ENCODE assay signal across 24 mouse cellular contexts in the genomic region with DNA sequence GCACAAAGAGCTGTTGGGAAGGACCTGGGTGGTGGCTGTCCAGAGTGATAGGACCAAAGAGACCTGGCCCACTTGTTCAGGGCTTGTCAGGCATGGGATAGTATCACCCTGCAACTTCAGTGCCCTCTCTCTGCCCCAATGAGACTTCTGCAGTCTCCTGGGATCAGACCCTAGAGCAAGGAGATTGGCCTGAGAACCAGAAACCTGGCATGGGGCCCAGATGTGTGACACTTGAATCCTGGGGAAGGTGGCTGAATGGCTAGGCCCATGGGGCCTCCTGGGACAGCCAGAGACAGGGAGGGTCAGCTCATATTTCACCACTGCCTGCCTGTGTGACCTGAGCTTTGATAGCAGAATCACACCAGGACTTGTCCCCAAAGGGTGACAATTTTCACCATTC. TPM values are rescaled to one million over a fixed set of nuclear protein-coding genes. Genes with fewer than 3 reads are reported as not detected.
"Had no signal": no experiment of that assay in that cellular context is flagged by ENCODE, and none has a peak within 500 bp of the region (broad histone marks: within the 10 kb centered on the region; RNA-seq: fewer than 3 reads in every experiment).

No protein-coding gene starts in this region.

- H3K4me2 ChIP-seq: liver, embryonic 13.5 days; lung, embryonic 15.5 days; midbrain, embryonic 12.5 days; midbrain, embryonic 15.5 days; neural tube, embryonic 12.5 days; neural tube, embryonic 15.5 days; stomach, embryonic 15.5 days had no signal

- H3K27ac ChIP-seq: kidney, postnatal 0 days; layer of hippocampus, adult 2 months; left cerebral cortex, adult 2 months; liver, embryonic 13.5 days; lung, embryonic 15.5 days; macrophage; midbrain, embryonic 12.5 days; midbrain, embryonic 15.5 days; neural tube, embryonic 12.5 days; neural tube, embryonic 15.5 days; stomach, embryonic 15.5 days had no signal

- ATAC-seq: midbrain, embryonic 15.5 days had no signal

- H3K4me1 ChIP-seq: liver, embryonic 13.5 days; lung, embryonic 15.5 days; midbrain, embryonic 12.5 days; neural tube, embryonic 12.5 days; stomach, embryonic 15.5 days had no signal

- H3K9me3 ChIP-seq: liver, embryonic 13.5 days; lung, embryonic 15.5 days; midbrain, embryonic 12.5 days; midbrain, embryonic 15.5 days; neural tube, embryonic 12.5 days; neural tube, embryonic 15.5 days; stomach, embryonic 15.5 days had no signal

- DNase-seq: kidney, postnatal 25 days; layer of hippocampus, adult 9-11 months; layer of hippocampus, postnatal 36 days; liver, embryonic 13.5 days; lung, postnatal 10 days; right cerebral cortex, adult 18-20 months; right cerebral cortex, postnatal 14 days; right cerebral cortex, postnatal 4 days; spleen, adult 18-20 months; thymus, postnatal 25 days had no signal

- H3K9ac ChIP-seq: liver, embryonic 13.5 days; lung, embryonic 15.5 days; midbrain, embryonic 12.5 days; midbrain, embryonic 15.5 days; neural tube, embryonic 12.5 days; neural tube, embryonic 15.5 days; stomach, embryonic 15.5 days had no signal

- H3K27me3 ChIP-seq: liver, embryonic 13.5 days; lung, embryonic 15.5 days; midbrain, embryonic 12.5 days; midbrain, embryonic 15.5 days; neural tube, embryonic 12.5 days; neural tube, embryonic 15.5 days; stomach, embryonic 15.5 days had no signal

- H3K4me3 ChIP-seq: layer of hippocampus, adult 2 months; left cerebral cortex, adult 2 months; liver, embryonic 13.5 days; lung, embryonic 15.5 days; midbrain, embryonic 12.5 days; midbrain, embryonic 15.5 days; neural tube, embryonic 12.5 days; neural tube, embryonic 15.5 days; stomach, embryonic 15.5 days had no signal

- H3K36me3 ChIP-seq: liver, embryonic 13.5 days; lung, embryonic 15.5 days; midbrain, embryonic 12.5 days; midbrain, embryonic 15.5 days; neural tube, embryonic 12.5 days; neural tube, embryonic 15.5 days; stomach, embryonic 15.5 days had no signal

RNA-seq across cellular contexts. Expression of gene Crhr1, which starts 41.9 kb away (rescaled TPM):
- total RNA-seq: liver, adult 2 months; megakaryocyte, adult 5-6 weeks had no signal
- polyA plus RNA-seq: large intestine, adult 2 months; liver, embryonic 13.5 days; liver, embryonic 16.5 days; lung, embryonic 15.5 days; macrophage had no signal
